Mouse (Mus musculus) midbrain, embryonic 16.5 days (tissue): ENCODE data around the gene Fbxl20. TPM values are rescaled to one million over a fixed set of nuclear protein-coding genes. Genes with fewer than 3 reads are reported as not detected.
A peak's percentile ranks its signal among the peaks of the same experiment; 100 is the strongest.

Experiments used
- ATAC-seq: fragments of 200-750 bp; cut with Nextera tagmentation; 2 replicates; pipeline ENCODE4 v1.8.0; 2017; ENCODE audit warnings: moderate TSS enrichment
- H3K27ac ChIP-seq: fragments of 300-500 bp; sonication (generic); 2 replicates; pipeline ENCODE4 v1.5.1; 2014; ENCODE audit warnings: mild to moderate bottlenecking, low read length, mixed read lengths
- H3K27me3 ChIP-seq: fragments of 300-500 bp; sonication (generic); 2 replicates; pipeline ENCODE4 v1.6.1; 2014; ENCODE audit warnings: low read depth, low read length, mixed read lengths; ENCODE audit not compliant: control insufficient read depth, insufficient read depth
- H3K36me3 ChIP-seq: fragments of 300-500 bp; sonication (generic); 2 replicates; pipeline ENCODE4 v1.6.1; 2014; ENCODE audit warnings: mild to moderate bottlenecking, low read length, moderate library complexity, mixed read lengths; ENCODE audit not compliant: control insufficient read depth, insufficient read depth
- H3K4me1 ChIP-seq: fragments of 300-500 bp; sonication (generic); 2 replicates; pipeline ENCODE4 v1.6.1; 2014; ENCODE audit warnings: mild to moderate bottlenecking, low read length, mixed read lengths; ENCODE audit not compliant: control insufficient read depth, insufficient read depth
- H3K4me2 ChIP-seq: fragments of 300-500 bp; sonication (generic); 2 replicates; pipeline ENCODE4 v1.6.1; 2014; ENCODE audit warnings: mild to moderate bottlenecking, low read length, mixed read lengths
- H3K4me3 ChIP-seq: fragments of 300-500 bp; sonication (generic); 2 replicates; pipeline ENCODE4 v1.5.1; 2014; ENCODE audit warnings: low read depth, mild to moderate bottlenecking, low read length, moderate library complexity, mixed read lengths
- H3K9ac ChIP-seq: fragments of 300-500 bp; sonication (generic); 2 replicates; pipeline ENCODE4 v1.6.1; 2014; ENCODE audit warnings: low read depth, low read length, mixed read lengths
- H3K9me3 ChIP-seq: fragments of 300-500 bp; sonication (generic); replicated peaks from 2 replicates; pipeline ENCODE4 v1.6.1; 2014; ENCODE audit warnings: mild to moderate bottlenecking, low read length, mixed read lengths; ENCODE audit not compliant: control insufficient read depth, poor library complexity, severe bottlenecking
- WGBS: fragments of 180-500 bp; shearing (Covaris S2); extraction: QIAGEN DNeasy Blood & Tissue Kit; methylation state at CpG from one replicate; pipeline ENCODE4 v1.1.7; 2014; 5-methylcytosine and 5-hydroxymethylcytosine counted together
- polyA plus RNA-seq: library from polyadenylated mRNA; unstranded; fragments of >200 nt; fragmentation: Nextera tagmentation; extraction: Ambion mirVana; gene quantifications from 2 replicates; pipeline ENCODE4 v1.2.1, GENCODE M21; 2015

Gene Fbxl20
- polyA plus RNA-seq, 1 experiment from 2014 or later = 25.5 TPM

DNA sequence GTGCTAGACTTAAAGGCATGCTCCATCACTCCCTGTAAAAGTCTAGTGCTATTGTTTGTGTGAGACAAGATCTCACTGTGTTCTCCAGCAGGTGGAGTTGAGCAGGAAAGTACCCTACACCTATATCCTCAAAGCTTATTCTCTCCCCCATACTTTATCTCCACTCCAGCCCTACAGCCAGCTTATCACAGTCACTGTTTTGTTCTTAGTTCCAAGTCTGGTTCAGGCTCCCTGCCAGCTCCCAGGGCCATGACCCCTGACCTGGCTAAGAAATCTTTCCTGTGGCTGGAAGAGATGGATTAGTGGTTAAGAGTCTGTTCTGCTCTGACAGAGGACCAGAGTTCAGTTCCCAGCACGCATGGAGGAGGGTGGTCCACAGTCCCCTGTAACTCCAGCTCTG is 103.7 kb downstream of the Fbxl20 start:
- no peak overlapping the region for H3K4me2 ChIP-seq
- H3K4me1 ChIP-seq = no peaks in the 10 kb centered on the region
- WGBS = 80% methylated on average over 1 of the region's 1 CpGs
- no peaks in the 10 kb centered on the region for H3K36me3 ChIP-seq
- peaks cover 12% of the 10 kb centered on the region for H3K27me3 ChIP-seq
- H3K9me3 ChIP-seq = no peaks in the 10 kb centered on the region
- H3K27ac ChIP-seq = no peak overlapping the region
- no peak overlapping the region for H3K9ac ChIP-seq
- ATAC-seq = no peak
- H3K4me3 ChIP-seq = no peak overlapping the region

GRCm38 (mm10) chr11:98045596-98045995 is 104.6 kb downstream of the Fbxl20 start:
- no peak for ATAC-seq
- H3K9me3 ChIP-seq = no peaks in the 10 kb centered on the region
- no peaks in the 10 kb centered on the region for H3K36me3 ChIP-seq
- H3K9ac ChIP-seq = no peak overlapping the region
- peaks cover 5% of the 10 kb centered on the region for H3K27me3 ChIP-seq
- no peaks in the 10 kb centered on the region for H3K4me1 ChIP-seq
- WGBS = 68% methylated on average over 4 of the region's 4 CpGs
- H3K27ac ChIP-seq = no peak overlapping the region
- H3K4me2 ChIP-seq = no peak overlapping the region
- no peak overlapping the region for H3K4me3 ChIP-seq

GRCm38 (mm10) chr11:98044074-98044473 is 106.1 kb downstream of the Fbxl20 start:
- Histone ChIP-seq H3K9me3 (no peaks in the 10 kb centered on the region), H3K9ac (no peak overlapping the region), H3K4me2 (no peak overlapping the region), H3K4me1 (no peaks in the 10 kb centered on the region), H3K27me3 (no peaks in the 10 kb centered on the region), H3K4me3 (no peak overlapping the region), H3K27ac (no peak overlapping the region), H3K36me3 (no peaks in the 10 kb centered on the region)
- 71% methylated on average over 5 of the region's 5 CpGs for WGBS
- ATAC-seq = no peak

- Histone ChIP-seq H3K27ac (no peak overlapping the region), H3K27me3 (no peaks in the 10 kb centered on the region), H3K9me3 (no peaks in the 10 kb centered on the region), H3K4me1 (no peaks in the 10 kb centered on the region), H3K36me3 (no peaks in the 10 kb centered on the region), H3K4me3 (no peak overlapping the region), H3K4me2 (no peak overlapping the region), H3K9ac (no peak overlapping the region)
- no peak for ATAC-seq
- WGBS = 81% methylated on average over 6 of the region's 6 CpGs
Measured at GRCm38 (mm10) chr11:98042741-98043140, 107.5 kb downstream of the Fbxl20 start.

- no peaks in the 10 kb centered on the region for H3K36me3 ChIP-seq
- H3K4me2 ChIP-seq = no peak overlapping the region
- H3K4me1 ChIP-seq = peaks cover 6% of the 10 kb centered on the region
- no peaks in the 10 kb centered on the region for H3K27me3 ChIP-seq
- no peak overlapping the region for H3K27ac ChIP-seq
- no peak for ATAC-seq
- 72% methylated on average over 8 of the region's 8 CpGs for WGBS
- H3K9ac ChIP-seq = no peak overlapping the region
- no peaks in the 10 kb centered on the region for H3K9me3 ChIP-seq
- H3K4me3 ChIP-seq = no peak overlapping the region
Measured at GRCm38 (mm10) chr11:98040975-98041374, 109.2 kb downstream of the Fbxl20 start.

- Histone ChIP-seq H3K4me1 (peaks cover 17% of the 10 kb centered on the region), H3K27ac (no peak overlapping the region), H3K36me3 (no peaks in the 10 kb centered on the region), H3K4me2 (no peak overlapping the region), H3K9me3 (no peaks in the 10 kb centered on the region), H3K27me3 (no peaks in the 10 kb centered on the region), H3K9ac (no peak overlapping the region), H3K4me3 (no peak overlapping the region)
- 58% methylated on average over 14 of the region's 14 CpGs for WGBS
- no peak for ATAC-seq
Measured at GRCm38 (mm10) chr11:98037871-98038270, 112.3 kb downstream of the Fbxl20 start.

DNA sequence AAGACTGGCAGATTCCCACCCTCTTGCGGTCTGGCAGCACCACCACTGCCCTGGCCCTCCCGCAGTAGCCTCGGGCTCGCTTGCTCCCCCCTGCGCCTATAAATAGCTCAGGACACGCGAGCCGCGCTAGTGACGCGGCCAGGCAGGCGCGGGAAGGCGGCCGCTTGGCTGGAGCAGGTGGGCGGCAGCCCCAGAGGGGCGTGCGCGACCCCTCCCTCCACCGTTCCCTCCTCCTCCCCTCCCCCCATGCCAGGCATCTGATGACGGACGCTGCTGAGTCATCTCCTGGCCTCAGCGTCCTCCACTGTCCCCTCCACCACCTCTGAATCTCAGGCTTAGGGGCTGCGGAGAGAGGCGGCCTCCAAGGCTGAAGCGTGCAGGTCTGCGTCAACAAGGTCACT is 114.2 kb downstream of the Fbxl20 start:
- Histone ChIP-seq H3K36me3 (peaks cover 3% of the 10 kb centered on the region; the same call in 1 of the 2 replicates), H3K9ac (peak overlapping the region; percentile 72), H3K27ac (peak overlapping the region; percentile 42; the same call in 1 of the 2 replicates), H3K4me2 (peak overlapping the region; percentile 95), H3K9me3 (no peaks in the 10 kb centered on the region), H3K4me1 (peaks cover 17% of the 10 kb centered on the region), H3K27me3 (no peaks in the 10 kb centered on the region), H3K4me3 (peak overlapping the region; percentile 45)
- peak; percentile 64 for ATAC-seq
- WGBS = under 1% methylated on average over 27 of the region's 27 CpGs

GRCm38 (mm10) chr11:98034840-98035239 is 115.4 kb downstream of the Fbxl20 start:
- peaks cover 10% of the 10 kb centered on the region for H3K36me3 ChIP-seq
- no peak overlapping the region for H3K4me2 ChIP-seq
- no peak; the same call in 1 of the 2 replicates for ATAC-seq
- H3K9ac ChIP-seq = no peak overlapping the region
- no peaks in the 10 kb centered on the region for H3K27me3 ChIP-seq
- peaks cover 17% of the 10 kb centered on the region for H3K4me1 ChIP-seq
- no peak overlapping the region for H3K4me3 ChIP-seq
- H3K9me3 ChIP-seq = no peaks in the 10 kb centered on the region
- WGBS = 9% methylated on average over 4 of the region's 4 CpGs
- no peak overlapping the region for H3K27ac ChIP-seq

DNA sequence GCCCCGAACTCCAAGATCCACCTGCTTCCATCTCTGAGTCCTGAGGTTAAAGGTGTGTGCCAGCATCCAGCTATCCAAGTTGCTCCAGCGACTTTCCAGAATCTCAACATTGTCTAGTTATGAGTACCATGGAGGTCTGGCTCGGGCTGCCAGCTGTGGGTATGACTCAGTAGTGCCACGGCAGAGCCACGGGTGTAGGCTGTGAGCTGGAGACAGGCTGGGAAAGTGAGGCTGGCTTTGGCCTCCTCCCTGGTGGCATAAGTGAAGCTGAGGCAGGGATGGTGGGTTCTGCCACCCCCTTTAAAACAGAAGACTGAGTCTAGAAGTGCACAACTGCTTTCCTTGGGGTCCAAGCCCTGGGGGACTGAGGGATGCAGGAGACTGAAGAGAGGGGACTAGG is 116.1 kb downstream of the Fbxl20 start:
- H3K9ac ChIP-seq = no peak overlapping the region
- peaks cover 15% of the 10 kb centered on the region for H3K36me3 ChIP-seq
- 84% methylated on average over 5 of the region's 5 CpGs for WGBS
- no peak overlapping the region for H3K4me2 ChIP-seq
- H3K4me1 ChIP-seq = peaks cover 17% of the 10 kb centered on the region
- H3K4me3 ChIP-seq = no peak overlapping the region
- H3K27ac ChIP-seq = no peak overlapping the region
- no peak for ATAC-seq
- H3K27me3 ChIP-seq = no peaks in the 10 kb centered on the region
- H3K9me3 ChIP-seq = no peaks in the 10 kb centered on the region
